Comparison of ENCODE assay signal across 12 mouse cellular contexts in the genomic region with DNA sequence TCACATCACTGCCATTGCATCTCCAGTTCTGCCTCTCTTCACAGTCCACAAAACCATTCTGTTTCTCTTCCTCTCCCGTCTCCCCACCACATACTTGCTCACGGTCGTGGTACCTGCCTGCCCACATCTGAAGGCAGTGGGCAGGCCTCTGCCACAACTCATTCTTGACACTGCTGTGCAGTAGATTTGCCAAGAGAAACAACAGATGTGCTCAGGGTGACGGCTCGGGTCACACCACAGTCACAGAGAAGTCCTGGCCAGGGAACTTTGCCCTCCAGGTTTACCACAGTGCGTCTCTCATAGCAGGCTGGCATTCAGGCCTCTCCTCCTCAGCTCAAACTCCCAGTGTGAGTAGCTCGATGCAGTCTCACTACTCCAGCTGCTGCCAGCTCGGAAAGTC. TPM values are rescaled to one million over a fixed set of nuclear protein-coding genes. Genes with fewer than 3 reads are reported as not detected.
DNase-seq lines count a peak whose midpoint lies in the region; ATAC-seq and TF ChIP-seq lines count a peak whose summit lies in the region.
"Had no signal": no experiment of that assay in that cellular context is flagged by ENCODE, and none has a peak within 500 bp of the region (broad histone marks: within the 10 kb centered on the region; RNA-seq: fewer than 3 reads in every experiment).

No protein-coding gene starts in this region.

- 21% methylated on average over 8 of the region's 8 CpGs for WGBS in liver, adult 2 months

- DNase-seq in liver, adult 2 months (ENCODE audit: extremely low read depth, low read depth, low spot score): peak; percentile 92
- no peak for DNase-seq in liver
- DNase-seq in kidney, adult 8-10 months: peak; percentile 74 to 80
- no peak for DNase-seq in gastrocnemius, postnatal 14 days
- DNase-seq in left cerebral cortex, postnatal 25 days (ENCODE audit: low spot score in 2 of 2): no peak
- DNase-seq: cerebellum, adult 18-20 months; forebrain, postnatal 0 days had no signal

- peaks cover 15% of the 10 kb centered on the region for H3K4me1 ChIP-seq in liver, adult 2 months (ENCODE audit: control insufficient read depth, insufficient read depth, low read length)
- peaks cover 29% of the 10 kb centered on the region for H3K4me1 ChIP-seq in brown adipose tissue, adult 24 weeks (ENCODE audit: control insufficient read depth, insufficient read depth, insufficient read length, low read length)
- H3K4me1 ChIP-seq: liver, embryonic 15.5 days; neural tube, embryonic 15.5 days had no signal

- TF ChIP-seq POLR2A in liver, adult 2 months (IDR thresholded peaks at IDR 0.05; ENCODE audit: extremely low read depth, insufficient read depth, low read length): no peak

- H3K9ac ChIP-seq in liver, adult 2 months (ENCODE audit: low read depth, low read length): no peak overlapping the region
- H3K9ac ChIP-seq: forebrain, postnatal 0 days; liver, embryonic 15.5 days; neural tube, embryonic 15.5 days had no signal

- H3K27me3 ChIP-seq in liver, adult 2 months (ENCODE audit: control insufficient read depth, insufficient read depth, low read length): no peaks in the 10 kb centered on the region
- H3K27me3 ChIP-seq: liver, embryonic 15.5 days; neural tube, embryonic 15.5 days had no signal

- H3K4me3 ChIP-seq in liver, adult 2 months (ENCODE audit: insufficient read depth, low read depth, low read length): no peak overlapping the region
- 0 out of 2 replicates have a peak overlapping the region, but pooled peaks have one; percentile 11 for H3K4me3 ChIP-seq in brown adipose tissue, adult 24 weeks (ENCODE audit: insufficient read depth, low read depth, low read length)
- H3K4me3 ChIP-seq: liver, embryonic 15.5 days; neural tube, embryonic 15.5 days had no signal

- peaks cover 21% of the 10 kb centered on the region for H3K36me3 ChIP-seq in liver, adult 2 months (ENCODE audit: control insufficient read depth, insufficient read depth, low read length)

- peak overlapping the region; percentile 4; the same call in 1 of the 2 replicates for H3K27ac ChIP-seq in liver, adult 2 months (replicated peaks; ENCODE audit: insufficient read depth, low read depth, low read length)
- peak overlapping the region; percentile 98 for H3K27ac ChIP-seq in brown adipose tissue, adult 24 weeks (replicated peaks; ENCODE audit: low read depth, low read length)
- H3K27ac ChIP-seq: liver, embryonic 15.5 days; macrophage; neural tube, embryonic 15.5 days had no signal

- peak; percentile 19; the same call in 1 of the 2 replicates for ATAC-seq in megakaryocyte-erythroid progenitor cell, adult 5-6 weeks (replicated peaks; ENCODE audit: low FRiP score, low TSS enrichment, poor library complexity, severe bottlenecking)
- ATAC-seq: forebrain, postnatal 0 days had no signal

- intact Hi-C loops in gastrocnemius, postnatal 14 days (cut with DNase I; ENCODE audit: low total_unique reads): no loop called here
- intact Hi-C loops in left cerebral cortex, postnatal 25 days (cut with DNase I): no loop called here

- TF ChIP-seq CTCF in liver, adult 2 months (IDR thresholded peaks at IDR 0.05; ENCODE audit: low read depth, low read length): no peak

- H3K79me2 ChIP-seq in liver, adult 2 months (ENCODE audit: control insufficient read depth, insufficient read depth, low read length): no peaks in the 10 kb centered on the region

RNA-seq across cellular contexts. Expression of a gene that starts 31.5 kb away (rescaled TPM):
- total RNA-seq in liver, adult 2 months (2014; rRNA removed): 140 and 163 TPM in 2 replicates
- 136 and 186 TPM in 2 replicates for polyA plus RNA-seq in liver, adult 2 months (2012; rRNA removed)
- 2,272 and 2,335 TPM in 2 replicates for polyA plus RNA-seq in brown adipose tissue, adult 24 weeks (2012; ENCODE audit: insufficient read depth, insufficient read length, missing spikeins)
- total RNA-seq in megakaryocyte-erythroid progenitor cell, adult 5-6 weeks (2014; fragmentation: Nextera tagmentation): 99.3 and 99.9 TPM in 2 replicates
- 151 and 153 TPM in 2 replicates for total RNA-seq in megakaryocyte-erythroid progenitor cell, adult 5-6 weeks (2017)
- total RNA-seq in gastrocnemius, postnatal 14 days (2021): 100 to 1,000 TPM; 355 to 426 TPM
- total RNA-seq in left cerebral cortex, postnatal 25 days (2021): 100 to 1,000 TPM; 123 to 129 TPM

RNA-seq across cellular contexts. Expression of a gene that starts 58.2 kb away (rescaled TPM):
- total RNA-seq in liver, adult 2 months (2014; rRNA removed): not detected in 2 replicates
- polyA plus RNA-seq in liver, adult 2 months (2012; rRNA removed): not detected in 2 replicates
- not detected in 2 replicates for polyA plus RNA-seq in brown adipose tissue, adult 24 weeks (2012; ENCODE audit: insufficient read depth, insufficient read length, missing spikeins)
- total RNA-seq in megakaryocyte-erythroid progenitor cell, adult 5-6 weeks (2014; fragmentation: Nextera tagmentation): not detected in 2 replicates
- total RNA-seq in megakaryocyte-erythroid progenitor cell, adult 5-6 weeks (2017): 0.04 TPM in 1 of 2 replicates, not detected in the other
- under 1 TPM; 0.04 to 0.06 TPM for total RNA-seq in gastrocnemius, postnatal 14 days (2021)
- total RNA-seq in left cerebral cortex, postnatal 25 days (2021): under 1 TPM; 0.41 to 0.60 TPM
- polyA plus RNA-seq: macrophage had no signal

Comparison
In these comparisons a context has a peak if more than half of its experiments do, and no peak if none do; other contexts are left out.
1. DNase-seq: peak in liver, adult 2 months (single experiment) and kidney, adult 8-10 months (2 of 2); none in liver (single experiment), gastrocnemius, postnatal 14 days (single experiment) and left cerebral cortex, postnatal 25 days (0 of 2).